Mouse (Mus musculus) ES-E14 (cell line): Measurements from ENCODE around the gene Lrch3.
"Not testable (repeated sequence)": the region's sequence is repeated elsewhere in the genome, so short reads cannot be mapped to it uniquely, and the experiment has no call there.

Source experiments
- CHD2 ChIP-seq: IDR thresholded peaks from 2 replicates; pipeline ENCODE4 v1.6.1; 2014; ENCODE audit warnings: mild to moderate bottlenecking, low read depth, low read length, inconsistent platforms
- MAFK ChIP-seq: IDR thresholded peaks from 2 replicates; pipeline ENCODE4 v1.6.1; 2014; ENCODE audit warnings: mild to moderate bottlenecking, low read depth, low read length, inconsistent platforms; ENCODE audit not compliant: insufficient read depth
- ZC3H11A ChIP-seq: IDR thresholded peaks from 2 replicates; pipeline ENCODE4 v1.6.1; 2012; ENCODE audit warnings: low read depth, mild to moderate bottlenecking, inconsistent platforms, low read length, borderline replicate concordance
- ZNF384 ChIP-seq: IDR thresholded peaks from 2 replicates; pipeline ENCODE4 v1.6.1; 2012; ENCODE audit warnings: low read depth, low read length, inconsistent platforms

DNA sequence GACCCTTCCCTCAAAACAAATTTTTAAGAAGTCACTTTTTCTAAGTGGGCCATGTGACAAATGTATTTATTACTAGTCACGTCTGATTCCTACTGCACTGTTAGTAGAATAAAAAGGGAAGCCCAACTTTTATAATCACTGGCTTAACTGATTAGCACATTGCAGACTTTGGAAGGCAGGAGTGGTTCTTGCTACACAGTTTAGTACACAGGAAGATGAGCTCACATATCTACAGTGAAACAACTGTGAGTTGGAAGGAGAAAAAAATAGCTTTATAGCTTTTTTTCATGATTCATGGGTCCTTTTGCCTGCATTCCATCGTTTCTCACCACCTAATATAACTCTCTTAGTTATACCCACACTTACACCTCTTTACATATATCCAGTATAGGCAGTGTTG is 27.3 kb downstream of the Lrch3 start:
- not testable (repeated sequence) for TF ChIP-seq ZC3H11A, MAFK, ZNF384, CHD2
